Mouse (Mus musculus) effector memory CD4-positive, alpha-beta T cell, adult 5 months (primary cell): Measurements from ENCODE around the gene Sema4g. TPM values are rescaled to one million over a fixed set of nuclear protein-coding genes. Genes with fewer than 3 reads are reported as not detected.

Experiments used
- polyA plus RNA-seq: library from polyadenylated mRNA; unstranded; fragments of 100-300 nt; shearing (Covaris generic); gene quantifications from one replicate; pipeline ENCODE4 v1.2.1, GENCODE M21; 2017

The Sema4g gene
- polyA plus RNA-seq, result not detected

DNA sequence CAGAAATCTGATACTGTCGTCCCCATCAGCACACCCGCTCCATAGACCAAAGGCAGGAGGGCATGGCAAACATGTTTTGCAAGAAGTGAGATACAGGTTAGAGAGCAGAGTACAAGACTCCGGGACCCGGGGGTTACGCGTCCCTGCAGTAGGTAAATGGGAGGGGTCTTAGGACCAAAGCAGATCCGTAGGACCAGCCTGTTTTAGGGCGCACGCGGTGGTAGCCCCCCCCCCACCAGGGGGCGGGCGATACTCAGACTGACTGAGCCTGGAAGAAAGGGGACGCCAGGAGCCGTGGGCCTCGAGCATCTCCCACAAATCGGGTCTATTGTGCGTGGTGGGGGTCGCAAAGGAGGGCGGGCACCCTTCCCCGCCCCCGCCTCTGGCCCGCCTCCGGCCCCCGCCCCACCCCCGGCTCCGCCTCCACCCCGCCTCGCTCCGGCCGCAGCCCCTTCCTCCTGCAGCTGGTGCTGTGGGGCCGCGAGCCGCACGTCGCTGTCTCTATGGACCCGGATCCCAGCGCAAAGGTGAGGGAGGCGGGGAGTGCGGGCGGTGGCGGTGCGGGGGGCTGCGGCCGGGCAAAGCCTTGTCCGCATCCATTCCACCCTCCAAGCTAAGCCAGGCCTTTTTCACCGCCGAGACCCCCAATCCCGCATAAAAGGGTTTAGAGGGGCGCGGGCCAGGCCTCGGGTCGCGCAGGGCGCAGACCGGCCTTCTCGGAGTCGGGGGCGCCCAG is at the start of gene Sema4g:
Gene Sema4g (plus strand): TSS at position 271 of the 736 bp plus-strand sequence.

DNA sequence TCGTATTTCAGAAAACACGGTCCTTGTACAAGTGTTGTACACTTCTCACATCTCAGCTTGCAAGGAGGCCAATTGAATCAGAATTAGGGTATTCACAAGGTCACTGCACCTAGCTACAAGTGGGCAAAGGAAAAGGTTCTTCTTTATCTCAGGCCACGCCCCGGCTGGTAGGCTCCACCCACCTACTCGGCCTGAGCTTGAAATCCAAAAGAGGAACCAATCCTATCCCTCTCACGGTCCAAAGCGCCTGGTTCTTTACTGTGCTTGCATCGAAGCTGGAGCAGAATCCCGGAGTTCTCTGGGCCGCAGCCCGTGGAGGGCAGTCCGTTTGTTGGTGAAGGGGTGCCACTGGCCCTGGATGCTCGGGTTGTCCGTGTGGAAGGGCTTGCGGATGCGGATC is 16.5 kb downstream of the Sema4g start, which contains the start of gene Twnk:
Gene Twnk (plus strand): TSS at position 220 of the 400 bp plus-strand sequence.

DNA sequence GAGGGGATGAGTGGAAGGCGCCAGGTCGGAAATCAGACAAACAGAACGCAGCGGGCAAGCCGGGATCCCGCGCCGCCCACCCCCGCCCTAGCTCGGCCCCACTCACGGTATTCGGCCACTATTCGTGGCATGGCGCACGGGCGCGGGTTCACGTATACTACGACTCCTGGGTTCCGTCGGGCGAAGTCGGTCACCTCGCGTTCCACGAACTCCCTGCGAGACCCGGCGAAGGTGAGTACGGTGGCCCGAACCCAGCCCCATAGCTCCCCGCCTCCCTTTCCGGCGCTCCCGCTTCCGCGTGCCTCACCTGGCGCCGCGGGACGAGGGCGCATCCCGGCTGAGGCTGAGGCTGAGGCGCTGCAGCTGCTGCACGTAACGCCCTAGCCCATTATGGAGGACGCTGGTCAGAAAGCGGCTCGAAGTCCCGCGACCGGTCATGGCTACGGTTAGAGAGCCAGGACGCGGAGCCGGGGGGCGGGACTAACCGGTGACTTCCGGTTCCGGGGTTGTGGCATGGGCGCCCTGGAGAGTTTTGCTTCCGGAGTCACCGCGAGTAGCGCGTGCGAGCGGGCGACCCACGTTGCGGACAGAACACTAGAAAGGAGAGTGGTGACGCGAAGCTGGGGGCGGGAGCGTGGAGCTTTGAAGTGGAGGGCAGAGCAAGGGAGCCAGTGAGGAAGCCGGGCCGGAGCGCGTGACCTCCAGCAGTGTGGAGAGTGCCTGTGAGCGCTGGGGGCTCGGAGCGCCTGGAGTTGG is 17.2 kb downstream of the Sema4g start, which contains the start of gene Mrpl43:
Gene Mrpl43 (minus strand): TSS at position 486 of the 756 bp plus-strand sequence.

DNA sequence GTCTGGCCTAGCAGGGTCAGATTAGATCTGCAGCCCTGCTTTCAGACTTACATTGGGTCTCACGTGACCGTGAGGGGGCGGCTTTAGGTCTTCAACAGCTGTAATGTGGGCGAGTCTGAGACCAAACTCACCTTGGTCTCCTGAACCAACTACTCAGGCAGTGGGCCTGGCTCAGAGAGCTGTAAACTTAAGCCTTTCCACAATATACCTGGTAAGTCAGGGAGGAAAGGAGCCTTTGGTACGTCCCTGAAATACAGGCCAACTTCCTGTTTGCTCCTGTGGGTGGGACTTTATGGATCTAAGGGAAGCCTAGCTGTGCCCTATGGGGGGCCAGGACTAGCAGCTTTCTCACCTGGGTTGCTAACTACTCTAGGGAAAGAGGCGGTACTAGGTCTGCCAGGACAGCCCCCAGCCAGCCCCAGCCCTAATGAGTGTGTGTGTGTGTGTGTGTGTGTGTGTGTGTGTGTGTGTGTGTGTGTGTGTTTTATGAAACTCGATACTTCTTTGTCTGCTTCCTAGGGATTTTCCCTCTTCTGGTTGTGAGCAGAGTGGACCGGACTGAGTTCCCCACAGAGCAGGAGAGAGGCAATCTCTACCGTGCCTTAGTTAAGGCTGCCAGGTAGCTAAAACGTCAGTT is 25.6 kb downstream of the Sema4g start, which contains the start of gene Lzts2:
Gene Lzts2 (plus strand): TSS at position 80 of the 637 bp plus-strand sequence.

DNA sequence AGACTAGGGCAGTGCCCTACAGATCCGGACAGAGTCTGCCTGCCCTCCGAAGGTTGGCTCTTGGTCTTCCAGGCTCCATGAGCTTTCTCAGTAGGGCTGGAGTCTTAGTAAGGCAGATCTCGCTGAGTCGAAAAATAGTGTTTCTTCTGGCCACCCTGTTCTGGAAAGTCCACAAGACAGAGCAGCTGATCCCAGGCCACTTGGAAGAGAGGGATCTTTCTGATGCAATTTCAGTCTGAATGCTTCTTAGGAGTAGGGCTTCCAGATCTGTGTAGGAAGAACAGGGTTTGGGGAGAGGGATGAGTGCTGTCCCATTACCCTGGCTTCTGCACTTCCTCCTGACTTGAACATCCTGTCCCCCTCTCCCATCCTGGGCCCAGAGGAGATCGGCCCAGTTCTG is 56.8 kb downstream of the Sema4g start, which contains the start of gene Pdzd7:
Gene Pdzd7 (minus strand): TSS at position 67 of the 400 bp plus-strand sequence.

DNA sequence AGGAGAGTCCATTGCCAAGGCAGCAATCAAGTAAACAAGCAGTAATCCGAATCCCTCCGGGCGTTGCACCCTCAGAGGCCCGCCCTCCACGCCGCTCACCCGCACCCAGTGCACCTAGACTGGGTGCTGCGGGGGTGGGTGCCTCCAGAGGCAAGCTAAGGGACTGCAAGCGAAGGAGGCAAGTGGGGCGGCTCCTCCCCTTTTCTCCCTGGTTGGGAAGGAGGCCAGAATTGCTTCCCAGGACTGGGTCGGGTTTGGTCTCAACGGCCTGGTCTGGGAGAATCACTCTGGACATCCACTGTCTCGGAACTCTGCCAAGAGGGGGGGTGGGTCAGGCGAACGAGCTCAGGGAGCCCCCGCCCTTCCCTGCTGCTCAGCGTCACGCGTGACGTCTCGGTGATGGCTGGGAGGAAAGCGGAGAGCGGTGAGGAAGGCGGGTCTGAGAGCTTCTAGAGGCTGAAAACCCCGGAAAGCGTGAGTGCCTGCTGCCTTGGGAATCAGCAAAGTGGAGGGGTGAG is 58.6 kb downstream of the Sema4g start, which contains the start of gene Sfxn3:
Gene Sfxn3 (plus strand): TSS at position 87 of the 518 bp plus-strand sequence.

Other genes starting within 250 kb of the Sema4g start
- not detected for gene Pax2, start 233.1 kb upstream of the Sema4g start, polyA plus RNA-seq
- gene Slf2, start 58.0 kb upstream of the Sema4g start, polyA plus RNA-seq, result 34.3 TPM
- gene Twnk, start 16.6 kb downstream of the Sema4g start, polyA plus RNA-seq, result 7.0 TPM
- 31.6 TPM for gene Mrpl43, start 17.3 kb downstream of the Sema4g start, polyA plus RNA-seq
- 3.9 TPM for gene Lzts2, start 25.3 kb downstream of the Sema4g start, polyA plus RNA-seq
- not detected for gene Pdzd7, start 56.6 kb downstream of the Sema4g start, polyA plus RNA-seq
- 52.3 TPM for gene Sfxn3, start 58.4 kb downstream of the Sema4g start, polyA plus RNA-seq
- 0.36 TPM for gene Kazald1, start 86.1 kb downstream of the Sema4g start, polyA plus RNA-seq
- gene Tlx1, start 161.6 kb downstream of the Sema4g start, polyA plus RNA-seq, result not detected
- gene Lbx1, start 246.7 kb downstream of the Sema4g start, polyA plus RNA-seq, result not detected